Mouse (Mus musculus) intestine, embryonic 14.5 days (tissue): ENCODE measurements around the gene Oas1e. TPM values are rescaled to one million over a fixed set of nuclear protein-coding genes. Genes with fewer than 3 reads are reported as not detected.
"Not testable (repeated sequence)": the region's sequence is repeated elsewhere in the genome, so short reads cannot be mapped to it uniquely, and the experiment has no call there.

Experiments used
- ATAC-seq: fragments of 200-750 bp; cut with Nextera tagmentation; replicated peaks from 2 replicates; pipeline ENCODE4 v1.8.0; 2017; ENCODE audit warnings: low read depth, moderate number of reproducible peaks, moderate TSS enrichment, moderate library complexity; ENCODE audit not compliant: low FRiP score, low TSS enrichment
- DNase-seq: peaks from one replicate; pipeline ENCODE4 v3.0.0-alpha.2; 2018; ENCODE audit warnings: low spot score
- H3K27ac ChIP-seq: fragments of 300-500 bp; sonication (generic); 2 replicates; pipeline ENCODE4 v1.5.1; 2014; ENCODE audit warnings: low read depth, mild to moderate bottlenecking, control low read depth
- H3K27me3 ChIP-seq: fragments of 300-500 bp; sonication (generic); replicated peaks from 2 replicates; pipeline ENCODE4 v1.6.1; 2014; ENCODE audit warnings: low read length, control low read depth; ENCODE audit not compliant: control insufficient read depth, insufficient read depth
- H3K36me3 ChIP-seq: fragments of 300-500 bp; sonication (generic); 2 replicates; pipeline ENCODE4 v1.6.1; 2014; ENCODE audit warnings: low read length, control low read depth; ENCODE audit not compliant: control insufficient read depth, insufficient read depth
- H3K4me1 ChIP-seq: fragments of 300-500 bp; sonication (generic); replicated peaks from 2 replicates; pipeline ENCODE4 v1.6.1; 2014; ENCODE audit warnings: low read length, control low read depth, mixed read lengths; ENCODE audit not compliant: control insufficient read depth, insufficient read depth
- H3K4me2 ChIP-seq: fragments of 300-500 bp; sonication (generic); 2 replicates; pipeline ENCODE4 v1.6.1; 2014; ENCODE audit warnings: low read length
- H3K4me3 ChIP-seq: fragments of 300-500 bp; sonication (generic); 2 replicates; pipeline ENCODE4 v1.5.1; 2014; ENCODE audit warnings: low read depth, low read length, control low read depth, mixed read lengths
- H3K9ac ChIP-seq: fragments of 300-500 bp; sonication (generic); 2 replicates; pipeline ENCODE4 v1.6.1; 2014; ENCODE audit warnings: mild to moderate bottlenecking, low read length
- H3K9me3 ChIP-seq: fragments of 300-500 bp; sonication (generic); 2 replicates; pipeline ENCODE4 v1.6.1; 2016; ENCODE audit warnings: low read length, control low read depth; ENCODE audit not compliant: control insufficient read depth
- WGBS: fragments of 180-500 bp; shearing (Covaris S2); extraction: QIAGEN DNeasy Blood & Tissue Kit; methylation state at CpG from one replicate; pipeline ENCODE4 v1.1.7; 2014; 5-methylcytosine and 5-hydroxymethylcytosine counted together
- polyA plus RNA-seq: library from polyadenylated mRNA; unstranded; fragments of >200 nt; fragmentation: Nextera tagmentation; extraction: Ambion mirVana; gene quantifications from 2 replicates; pipeline ENCODE4 v1.2.1, GENCODE M21; 2014

Oas1e gene
- not detected in 2 replicates for polyA plus RNA-seq

- DNase-seq, H3K36me3 ChIP-seq, H3K4me1 ChIP-seq, H3K4me3 ChIP-seq, ATAC-seq, H3K9me3 ChIP-seq, H3K27me3 ChIP-seq, H3K27ac ChIP-seq, H3K9ac ChIP-seq, H3K4me2 ChIP-seq: not testable (repeated sequence)
- WGBS, result 73% methylated on average over 9 of the region's 9 CpGs
Observed at GRCm38 (mm10) chr5:120795480-120796034, at the start of gene Oas1e. Oas1e (minus strand) TSS chr5:120795530.

GRCm38 (mm10) chr5:120844713-120845112 lies 49.4 kb upstream of the Oas1e start:
- DNase-seq (no peak), ATAC-seq (no peak)
- Histone ChIP-seq H3K36me3 (no peaks in the 10 kb centered on the region), H3K9ac (no peak overlapping the region), H3K4me1 (no peaks in the 10 kb centered on the region), H3K27me3 (no peaks in the 10 kb centered on the region), H3K4me3 (no peak overlapping the region), H3K27ac (no peak overlapping the region), H3K9me3 (no peaks in the 10 kb centered on the region), H3K4me2 (no peak overlapping the region)
- WGBS, result 67% methylated on average over 3 of the region's 3 CpGs

GRCm38 (mm10) chr5:120836731-120837585 lies 41.6 kb upstream of the Oas1e start:
- ATAC-seq (no peak), DNase-seq (peak; percentile 75)
- no peaks in the 10 kb centered on the region for H3K4me1 ChIP-seq
- no peaks in the 10 kb centered on the region for H3K9me3 ChIP-seq
- 0 out of 2 replicates have a peak, but pooled peaks cover 2% of the 10 kb centered on the region for H3K27me3 ChIP-seq
- no peak overlapping the region for H3K4me3 ChIP-seq
- H3K9ac ChIP-seq, result no peak overlapping the region
- H3K4me2 ChIP-seq, result no peak overlapping the region
- 8% methylated on average over 8 of the region's 8 CpGs for WGBS
- no peak overlapping the region for H3K27ac ChIP-seq
- no peaks in the 10 kb centered on the region for H3K36me3 ChIP-seq

GRCm38 (mm10) chr5:120833335-120834280 lies 38.3 kb upstream of the Oas1e start:
- Histone ChIP-seq H3K4me1 (no peaks in the 10 kb centered on the region), H3K9ac (no peak overlapping the region), H3K36me3 (no peaks in the 10 kb centered on the region), H3K4me3 (no peak overlapping the region), H3K9me3 (no peaks in the 10 kb centered on the region), H3K27ac (no peak overlapping the region), H3K4me2 (no peak overlapping the region), H3K27me3 (0 out of 2 replicates have a peak, but pooled peaks cover 2% of the 10 kb centered on the region)
- peak; percentile 52 for DNase-seq
- WGBS, result 12% methylated on average over 17 of the region's 17 CpGs
- ATAC-seq, result no peak

GRCm38 (mm10) chr5:120831031-120831430 lies 35.7 kb upstream of the Oas1e start:
- ATAC-seq (no peak), DNase-seq (no peak)
- no peak overlapping the region for H3K4me2 ChIP-seq
- no peaks in the 10 kb centered on the region for H3K36me3 ChIP-seq
- 0 out of 2 replicates have a peak, but pooled peaks cover 2% of the 10 kb centered on the region for H3K27me3 ChIP-seq
- no peak overlapping the region for H3K4me3 ChIP-seq
- H3K9ac ChIP-seq, result no peak overlapping the region
- H3K4me1 ChIP-seq, result no peaks in the 10 kb centered on the region
- no peak overlapping the region for H3K27ac ChIP-seq
- H3K9me3 ChIP-seq, result no peaks in the 10 kb centered on the region
- WGBS, result 88% methylated on average over 4 of the region's 4 CpGs

GRCm38 (mm10) chr5:120818999-120819398 lies 23.7 kb upstream of the Oas1e start:
- H3K27me3 ChIP-seq, result no peaks in the 10 kb centered on the region
- ATAC-seq (no peak), DNase-seq (no peak)
- H3K9me3 ChIP-seq, result peaks cover 10% of the 10 kb centered on the region; the same call in 1 of the 2 replicates
- H3K4me3 ChIP-seq, result no peak overlapping the region
- H3K36me3 ChIP-seq, result no peaks in the 10 kb centered on the region
- H3K4me1 ChIP-seq, result no peaks in the 10 kb centered on the region
- no peak overlapping the region for H3K4me2 ChIP-seq
- H3K9ac ChIP-seq, result no peak overlapping the region
- H3K27ac ChIP-seq, result no peak overlapping the region

- WGBS, result 73% methylated on average over 3 of the region's 3 CpGs
- no peak overlapping the region for H3K9ac ChIP-seq
- no peaks in the 10 kb centered on the region for H3K27me3 ChIP-seq
- DNase-seq (no peak), ATAC-seq (no peak)
- H3K9me3 ChIP-seq, result peaks cover 10% of the 10 kb centered on the region; the same call in 1 of the 2 replicates
- H3K4me2 ChIP-seq, result no peak overlapping the region
- no peak overlapping the region for H3K4me3 ChIP-seq
- no peak overlapping the region for H3K27ac ChIP-seq
- H3K36me3 ChIP-seq, result no peaks in the 10 kb centered on the region
- H3K4me1 ChIP-seq, result peaks cover 5% of the 10 kb centered on the region
Observed at GRCm38 (mm10) chr5:120815949-120816348, 20.6 kb upstream of the Oas1e start.

GRCm38 (mm10) chr5:120813023-120813422 lies 17.7 kb upstream of the Oas1e start:
- H3K4me2 ChIP-seq, result peak overlapping the region; percentile 61
- no peak for ATAC-seq
- H3K4me3 ChIP-seq, result no peak overlapping the region
- H3K4me1 ChIP-seq, result peaks cover 5% of the 10 kb centered on the region
- no peak overlapping the region for H3K27ac ChIP-seq
- no peaks in the 10 kb centered on the region for H3K36me3 ChIP-seq
- no peak overlapping the region for H3K9ac ChIP-seq
- DNase-seq, result no peak
- H3K9me3 ChIP-seq, result no peaks in the 10 kb centered on the region
- WGBS, result 81% methylated on average over 6 of the region's 6 CpGs
- H3K27me3 ChIP-seq, result no peaks in the 10 kb centered on the region
